Mouse (Mus musculus): ENCODE results near the gene Tldc2.

The Tldc2 gene

GRCm38 (mm10) chr2:157086796-157087195 lies at the start of gene Tldc2:
Gene Tldc2, plus strand, starts transcription at chr2:157087055.
- no peak for DNase-seq (ENCODE audit: extremely low spot score, low read depth, low spot score)

- DNase-seq (ENCODE audit: extremely low spot score, low read depth, low spot score), result no peak
Measured at GRCm38 (mm10) chr2:157037303-157037702, 49.6 kb upstream of the Tldc2 start.

- no peak for DNase-seq (ENCODE audit: extremely low spot score, low read depth, low spot score)
Measured at GRCm38 (mm10) chr2:157039900-157040648, 46.8 kb upstream of the Tldc2 start.

GRCm38 (mm10) chr2:157040649-157041046 lies 46.2 kb upstream of the Tldc2 start:
- DNase-seq (ENCODE audit: extremely low spot score, low read depth, low spot score), result no peak

GRCm38 (mm10) chr2:157041421-157041820 lies 45.4 kb upstream of the Tldc2 start:
- no peak for DNase-seq (ENCODE audit: extremely low spot score, low read depth, low spot score)

- DNase-seq (ENCODE audit: extremely low spot score, low read depth, low spot score), result no peak
Measured at GRCm38 (mm10) chr2:157043556-157043955, 43.3 kb upstream of the Tldc2 start.

GRCm38 (mm10) chr2:157043987-157044386 lies 42.9 kb upstream of the Tldc2 start:
- DNase-seq (ENCODE audit: extremely low spot score, low read depth, low spot score), result no peak

- DNase-seq (ENCODE audit: extremely low spot score, low read depth, low spot score), result no peak
Measured at GRCm38 (mm10) chr2:157045932-157046331, 40.9 kb upstream of the Tldc2 start.

- no peak for DNase-seq (ENCODE audit: extremely low spot score, low read depth, low spot score)
Measured at GRCm38 (mm10) chr2:157046956-157047355, 39.9 kb upstream of the Tldc2 start.

GRCm38 (mm10) chr2:157048395-157049181 lies 38.3 kb upstream of the Tldc2 start:
- DNase-seq (ENCODE audit: extremely low spot score, low read depth, low spot score), result no peak

- DNase-seq (ENCODE audit: extremely low spot score, low read depth, low spot score), result no peak
Measured at GRCm38 (mm10) chr2:157049831-157050243, 37.0 kb upstream of the Tldc2 start.

- DNase-seq (ENCODE audit: extremely low spot score, low read depth, low spot score), result no peak
Measured at GRCm38 (mm10) chr2:157052448-157052847, 34.4 kb upstream of the Tldc2 start.

GRCm38 (mm10) chr2:157053124-157053523 lies 33.7 kb upstream of the Tldc2 start:
- no peak for DNase-seq (ENCODE audit: extremely low spot score, low read depth, low spot score)

- DNase-seq (ENCODE audit: extremely low spot score, low read depth, low spot score), result no peak
Measured at GRCm38 (mm10) chr2:157053787-157054186, 33.1 kb upstream of the Tldc2 start.

- DNase-seq (ENCODE audit: extremely low spot score, low read depth, low spot score), result no peak
Measured at GRCm38 (mm10) chr2:157054297-157054696, 32.6 kb upstream of the Tldc2 start.

GRCm38 (mm10) chr2:157054816-157055215 lies 32.0 kb upstream of the Tldc2 start:
- no peak for DNase-seq (ENCODE audit: extremely low spot score, low read depth, low spot score)

- no peak for DNase-seq (ENCODE audit: extremely low spot score, low read depth, low spot score)
Measured at GRCm38 (mm10) chr2:157055721-157056120, 31.1 kb upstream of the Tldc2 start.

GRCm38 (mm10) chr2:157057186-157057585 lies 29.7 kb upstream of the Tldc2 start:
- DNase-seq (ENCODE audit: extremely low spot score, low read depth, low spot score), result no peak

GRCm38 (mm10) chr2:157057758-157058157 lies 29.1 kb upstream of the Tldc2 start:
- no peak for DNase-seq (ENCODE audit: extremely low spot score, low read depth, low spot score)

- no peak for DNase-seq (ENCODE audit: extremely low spot score, low read depth, low spot score)
Measured at GRCm38 (mm10) chr2:157058342-157058998, 28.4 kb upstream of the Tldc2 start.

GRCm38 (mm10) chr2:157059166-157059565 lies 27.7 kb upstream of the Tldc2 start:
- DNase-seq (ENCODE audit: extremely low spot score, low read depth, low spot score), result no peak

GRCm38 (mm10) chr2:157060037-157060436 lies 26.8 kb upstream of the Tldc2 start:
- no peak for DNase-seq (ENCODE audit: extremely low spot score, low read depth, low spot score)
